In genomic region chr11:25233360-25233890, GRCm38 (mm10) we compare ENCODE assay signal across 13 mouse cellular contexts.
A peak's percentile ranks its signal among the peaks of the same experiment; 100 is the strongest.
DNase-seq lines count a peak whose midpoint lies in the region; ATAC-seq and TF ChIP-seq lines count a peak whose summit lies in the region.
"Had no signal": no experiment of that assay in that cellular context is flagged by ENCODE, and none has a peak within 500 bp of the region (broad histone marks: within the 10 kb centered on the region; RNA-seq: fewer than 3 reads in every experiment).

No protein-coding gene starts in this region.

- H3K27me3 ChIP-seq in hindbrain, postnatal 0 days (ENCODE audit: insufficient read depth, low read length): no peaks in the 10 kb centered on the region
- no peaks in the 10 kb centered on the region for H3K27me3 ChIP-seq in hindbrain, embryonic 10.5 days (ENCODE audit: insufficient read depth, poor library complexity, severe bottlenecking)
- H3K27me3 ChIP-seq: limb, embryonic 13.5 days had no signal

- no peak overlapping the region for H3K9ac ChIP-seq in hindbrain, postnatal 0 days (replicated peaks; ENCODE audit: low read length)
- H3K9ac ChIP-seq: limb, embryonic 13.5 days; lung, embryonic 14.5 days had no signal

- no peaks in the 10 kb centered on the region for H3K4me1 ChIP-seq in hindbrain, postnatal 0 days (ENCODE audit: insufficient read depth, low read length)
- no peaks in the 10 kb centered on the region for H3K4me1 ChIP-seq in hindbrain, embryonic 10.5 days (replicated peaks)
- H3K4me1 ChIP-seq: limb, embryonic 13.5 days had no signal

- no peak for ATAC-seq in hindbrain, postnatal 0 days
- no peak for ATAC-seq in megakaryocyte progenitor cell, adult 5-6 weeks (replicated peaks; ENCODE audit: poor library complexity)

- H3K4me2 ChIP-seq in hindbrain, postnatal 0 days (ENCODE audit: low read depth, low read length): no peak overlapping the region
- H3K4me2 ChIP-seq: limb, embryonic 13.5 days; lung, embryonic 14.5 days had no signal

- no peak overlapping the region for H3K4me3 ChIP-seq in hindbrain, postnatal 0 days (ENCODE audit: low read length)
- H3K4me3 ChIP-seq in hindbrain, embryonic 10.5 days: no peak overlapping the region
- H3K4me3 ChIP-seq: erythroblast, embryonic 14.5 days; limb, embryonic 13.5 days had no signal

- 39% methylated on average over 4 of the region's 4 CpGs for WGBS in hindbrain, postnatal 0 days
- 84% methylated on average over 4 of the region's 4 CpGs for WGBS in hindbrain, embryonic 10.5 days

- TF ChIP-seq CTCF in hindbrain, postnatal 0 days (IDR thresholded peaks at IDR 0.05; ENCODE audit: low read depth): no peak

- H3K27ac ChIP-seq in hindbrain, postnatal 0 days: no peak overlapping the region
- H3K27ac ChIP-seq in hindbrain, embryonic 10.5 days: no peak overlapping the region
- H3K27ac ChIP-seq: limb, embryonic 13.5 days had no signal

- intact Hi-C loops in left cerebral cortex, postnatal 10 days (cut with DNase I): no loop called here

- H3K36me3 ChIP-seq in hindbrain, postnatal 0 days (ENCODE audit: insufficient read depth, low read length): no peaks in the 10 kb centered on the region
- no peaks in the 10 kb centered on the region for H3K36me3 ChIP-seq in hindbrain, embryonic 10.5 days
- H3K36me3 ChIP-seq: limb, embryonic 13.5 days had no signal

- H3K9me3 ChIP-seq in hindbrain, postnatal 0 days (ENCODE audit: low read length): no peaks in the 10 kb centered on the region
- H3K9me3 ChIP-seq in hindbrain, embryonic 10.5 days: no peaks in the 10 kb centered on the region
- H3K9me3 ChIP-seq: limb, embryonic 13.5 days had no signal

- peak; percentile 16 for DNase-seq in hindbrain, postnatal 0 days (ENCODE audit: low spot score)
- no peak for DNase-seq in hindbrain, embryonic 10.5 days (ENCODE audit: low spot score)
- DNase-seq in layer of hippocampus, adult 18-20 months (ENCODE audit: low spot score in 2 of 2): peak; percentile 70 to 83
- peak; percentile 20 for DNase-seq in left cerebral cortex, postnatal 10 days (ENCODE audit: extremely low spot score in 1 of 2, low spot score in 2 of 2)
- peak; percentile 3 for DNase-seq in right cerebral cortex, postnatal 4 days
- DNase-seq in heart, adult 18-20 months: no peak
- DNase-seq: gastrocnemius, postnatal 25 days; heart, postnatal 14 days; lung, embryonic 14.5 days; thymus, postnatal 36 days had no signal

Comparison
In these comparisons a context has a peak if more than half of its experiments do, and no peak if none do; other contexts are left out.
1. DNase-seq: peak in hindbrain, postnatal 0 days (single experiment), layer of hippocampus, adult 18-20 months (2 of 2), left cerebral cortex, postnatal 10 days (2 of 2) and right cerebral cortex, postnatal 4 days (single experiment); none in hindbrain, embryonic 10.5 days (single experiment) and heart, adult 18-20 months (0 of 2).